Mouse (Mus musculus) lung, embryonic 14.5 days (tissue): ENCODE data around the gene Gm49384. TPM values are rescaled to one million over a fixed set of nuclear protein-coding genes. Genes with fewer than 3 reads are reported as not detected.

Experiments used
- ATAC-seq: fragments of 200-750 bp; cut with Nextera tagmentation; 2 replicates; pipeline ENCODE4 v1.8.0; 2017; ENCODE audit warnings: mild to moderate bottlenecking, moderate TSS enrichment, moderate library complexity; ENCODE audit not compliant: insufficient read depth
- DNase-seq: peaks from one replicate; pipeline ENCODE4 v3.0.0-alpha.2; 2015
- H3K27ac ChIP-seq: fragments of 300-500 bp; sonication (generic); 2 replicates; pipeline ENCODE4 v1.5.1; 2014; ENCODE audit warnings: low read depth, mild to moderate bottlenecking, moderate library complexity
- H3K27me3 ChIP-seq: fragments of 300-500 bp; sonication (generic); 2 replicates; pipeline ENCODE4 v1.6.1; 2014; ENCODE audit warnings: low read length, control low read depth; ENCODE audit not compliant: insufficient read depth
- H3K36me3 ChIP-seq: fragments of 300-500 bp; sonication (generic); 2 replicates; pipeline ENCODE4 v1.6.1; 2014; ENCODE audit warnings: control low read depth; ENCODE audit not compliant: insufficient read depth
- H3K4me1 ChIP-seq: fragments of 300-500 bp; sonication (generic); 2 replicates; pipeline ENCODE4 v1.6.1; 2014; ENCODE audit warnings: antibody characterized with exemption, control low read depth; ENCODE audit not compliant: insufficient read depth
- H3K4me2 ChIP-seq: fragments of 300-500 bp; sonication (generic); 2 replicates; pipeline ENCODE4 v1.6.1; 2014; ENCODE audit warnings: mild to moderate bottlenecking
- H3K4me3 ChIP-seq: fragments of 300-500 bp; sonication (generic); 2 replicates; pipeline ENCODE4 v1.5.1; 2014; ENCODE audit warnings: low read depth, low read length
- H3K9ac ChIP-seq: fragments of 300-500 bp; sonication (generic); 2 replicates; pipeline ENCODE4 v1.6.1; 2014
- H3K9me3 ChIP-seq: fragments of 300-500 bp; sonication (generic); 2 replicates; pipeline ENCODE4 v1.6.1; 2016; ENCODE audit warnings: low read depth, low read length, control low read depth
- CTCF ChIP-seq: IDR thresholded peaks from 2 replicates; pipeline ENCODE4 v1.5.1; 2016; ENCODE audit warnings: antibody characterized with exemption, low read depth
- WGBS: fragments of 180-500 bp; shearing (Covaris S2); extraction: QIAGEN DNeasy Blood & Tissue Kit; methylation state at CpG from one replicate; pipeline ENCODE4 v1.1.7; 2014; 5-methylcytosine and 5-hydroxymethylcytosine counted together
- polyA plus RNA-seq: library from polyadenylated mRNA; unstranded; fragments of >200 nt; fragmentation: Nextera tagmentation; extraction: Ambion mirVana; gene quantifications from 2 replicates; pipeline ENCODE4 v1.2.1, GENCODE M21; 2014

Gene Gm49384
- polyA plus RNA-seq, 1 experiment from 2014 or later = 28.7 TPM

DNA sequence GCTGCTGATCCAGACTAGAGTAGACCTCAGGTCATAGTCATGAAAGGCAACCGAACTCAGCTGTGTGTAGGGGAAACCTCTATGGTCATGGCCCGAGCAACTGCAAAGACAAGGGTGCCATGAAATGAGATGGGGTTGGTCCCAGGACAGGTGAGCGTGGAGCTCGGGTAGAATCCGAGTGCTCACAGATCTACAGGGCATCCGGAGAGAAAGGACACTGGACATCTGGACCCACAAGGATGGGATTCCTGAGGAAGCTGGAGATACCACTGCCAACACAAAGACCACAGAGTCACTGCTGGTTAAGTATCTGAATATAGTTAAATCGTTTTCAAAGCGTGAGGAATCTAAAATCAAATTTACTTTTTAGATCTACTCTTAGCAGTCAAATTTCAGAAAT lies 3.3 kb upstream of the Gm49384 start:
- DNase-seq (no peak), ATAC-seq (no peak)
- Histone ChIP-seq H3K4me1 (no peaks in the 10 kb centered on the region), H3K9me3 (no peaks in the 10 kb centered on the region), H3K9ac (no peak overlapping the region), H3K36me3 (peaks cover 74% of the 10 kb centered on the region), H3K27ac (no peak overlapping the region), H3K4me3 (no peak overlapping the region), H3K27me3 (no peaks in the 10 kb centered on the region), H3K4me2 (no peak overlapping the region)
- no peak for TF ChIP-seq CTCF
- WGBS = 93% methylated on average over 8 of the region's 8 CpGs

DNA sequence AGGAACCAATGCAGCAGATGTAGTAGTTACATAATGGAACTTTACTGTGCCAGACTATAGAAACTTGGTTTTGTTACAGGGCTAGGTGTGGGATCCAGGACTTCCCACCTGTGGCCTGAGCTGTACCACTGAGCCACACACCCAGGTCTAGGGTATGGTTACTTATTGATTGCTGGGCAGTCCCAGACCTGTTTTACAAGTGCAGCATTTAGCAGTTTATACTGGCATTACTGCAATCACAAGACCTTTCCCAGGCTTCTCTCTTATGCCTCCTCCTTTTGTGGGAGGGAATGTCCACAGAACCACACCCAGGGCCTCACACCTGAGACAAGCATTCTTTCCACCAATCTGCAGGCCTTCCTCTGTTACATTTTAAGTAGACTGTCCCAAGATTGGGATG lies 5.1 kb downstream of the Gm49384 start:
- Histone ChIP-seq H3K27ac (no peak overlapping the region), H3K36me3 (peaks cover 41% of the 10 kb centered on the region), H3K9me3 (no peaks in the 10 kb centered on the region), H3K4me2 (peak overlapping the region; percentile 98), H3K4me3 (peak overlapping the region; percentile 97), H3K4me1 (no peaks in the 10 kb centered on the region), H3K9ac (peak overlapping the region; percentile 20; the same call in 1 of the 2 replicates), H3K27me3 (no peaks in the 10 kb centered on the region)
- no peak for TF ChIP-seq CTCF
- ATAC-seq (no peak), DNase-seq (no peak)

DNA sequence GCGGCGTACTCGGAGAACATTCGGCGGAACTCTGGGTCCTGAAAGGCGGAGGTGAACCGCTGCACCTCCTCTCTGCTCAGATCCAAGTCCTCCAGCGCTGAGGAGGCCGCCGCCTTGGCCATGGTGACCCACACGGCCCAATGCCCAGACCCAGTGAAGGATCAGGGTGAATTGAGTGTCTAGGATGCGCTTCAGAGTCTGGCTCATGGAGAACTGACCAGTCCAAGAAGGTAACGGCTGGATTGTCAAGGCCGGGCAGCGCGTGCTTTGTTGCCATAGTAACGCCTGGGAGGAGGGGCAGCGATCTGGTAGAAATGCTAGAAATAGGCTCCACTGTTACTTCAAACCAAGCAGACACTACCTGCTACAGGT lies 5.9 kb downstream of the Gm49384 start, which contains the start of gene Dnaaf2:
Dnaaf2 (minus strand) TSS at position 266 of the 372 bp plus-strand sequence.
- WGBS = under 1% methylated on average over 18 of the region's 18 CpGs

DNA sequence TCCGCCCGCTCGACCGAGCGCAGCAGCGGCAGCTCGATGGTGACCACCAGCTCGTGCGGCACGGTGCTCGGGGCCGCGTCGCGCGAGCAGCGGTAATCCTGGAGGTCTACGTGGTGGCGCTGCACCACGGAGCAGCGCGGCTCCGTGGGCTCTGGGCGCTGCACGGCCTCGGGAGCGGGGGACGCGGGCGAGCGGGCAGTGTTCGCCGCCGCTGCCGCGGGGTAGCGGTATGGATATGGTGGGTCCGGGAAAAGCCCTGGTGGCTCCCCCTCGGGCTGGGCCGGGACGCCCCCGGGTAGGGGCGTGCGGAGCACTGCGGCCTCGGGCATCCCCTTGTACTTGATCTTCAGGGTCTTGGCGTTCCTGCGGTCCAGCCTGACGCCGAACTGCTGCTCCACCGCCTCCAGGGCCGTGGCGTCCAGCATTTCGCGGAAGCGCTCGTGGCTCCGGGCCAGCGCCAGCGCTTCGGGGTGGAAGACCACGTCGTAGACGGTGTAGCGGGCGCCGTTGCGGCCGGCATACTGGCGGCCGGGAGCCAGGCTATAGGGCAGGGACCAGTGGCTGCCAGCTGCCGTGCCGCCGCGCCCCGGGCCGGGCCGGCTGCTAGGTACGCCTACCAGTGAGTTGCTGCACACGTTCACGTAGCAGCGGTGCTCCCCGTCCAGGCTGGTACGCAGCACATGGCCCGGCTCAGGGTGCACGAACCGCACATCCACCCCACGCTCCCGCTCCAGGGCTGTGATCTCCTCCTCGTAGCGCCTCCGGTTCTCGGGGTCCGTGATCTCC lies 6.5 kb downstream of the Gm49384 start:
- no peaks in the 10 kb centered on the region for H3K4me1 ChIP-seq
- peak overlapping the region; percentile 97 for H3K4me3 ChIP-seq
- WGBS = under 1% methylated on average over 92 of the region's 94 CpGs
- DNase-seq = peak; percentile 74
- H3K36me3 ChIP-seq = peaks cover 32% of the 10 kb centered on the region
- peak overlapping the region; percentile 98 for H3K4me2 ChIP-seq
- no peaks in the 10 kb centered on the region for H3K27me3 ChIP-seq
- peak overlapping the region; percentile 91 for H3K27ac ChIP-seq
- no peak for TF ChIP-seq CTCF
- peak; percentile 78 for ATAC-seq
- no peaks in the 10 kb centered on the region for H3K9me3 ChIP-seq
- peak overlapping the region; percentile 81 for H3K9ac ChIP-seq

More for the DNA sequence above, 5.9 kb downstream of the Gm49384 start, which contains the start of gene Dnaaf2:
- DNase-seq (peak; percentile 88), ATAC-seq (peak; percentile 30)
- TF ChIP-seq CTCF = no peak
- Histone ChIP-seq H3K27me3 (no peaks in the 10 kb centered on the region), H3K36me3 (peaks cover 34% of the 10 kb centered on the region), H3K27ac (peak within 1 kb of the TSS; percentile 91), H3K9ac (peak within 1 kb of the TSS; percentile 81), H3K4me3 (peak within 1 kb of the TSS; percentile 97), H3K4me2 (peak within 1 kb of the TSS; percentile 98), H3K9me3 (no peaks in the 10 kb centered on the region), H3K4me1 (no peaks in the 10 kb centered on the region)

DNA sequence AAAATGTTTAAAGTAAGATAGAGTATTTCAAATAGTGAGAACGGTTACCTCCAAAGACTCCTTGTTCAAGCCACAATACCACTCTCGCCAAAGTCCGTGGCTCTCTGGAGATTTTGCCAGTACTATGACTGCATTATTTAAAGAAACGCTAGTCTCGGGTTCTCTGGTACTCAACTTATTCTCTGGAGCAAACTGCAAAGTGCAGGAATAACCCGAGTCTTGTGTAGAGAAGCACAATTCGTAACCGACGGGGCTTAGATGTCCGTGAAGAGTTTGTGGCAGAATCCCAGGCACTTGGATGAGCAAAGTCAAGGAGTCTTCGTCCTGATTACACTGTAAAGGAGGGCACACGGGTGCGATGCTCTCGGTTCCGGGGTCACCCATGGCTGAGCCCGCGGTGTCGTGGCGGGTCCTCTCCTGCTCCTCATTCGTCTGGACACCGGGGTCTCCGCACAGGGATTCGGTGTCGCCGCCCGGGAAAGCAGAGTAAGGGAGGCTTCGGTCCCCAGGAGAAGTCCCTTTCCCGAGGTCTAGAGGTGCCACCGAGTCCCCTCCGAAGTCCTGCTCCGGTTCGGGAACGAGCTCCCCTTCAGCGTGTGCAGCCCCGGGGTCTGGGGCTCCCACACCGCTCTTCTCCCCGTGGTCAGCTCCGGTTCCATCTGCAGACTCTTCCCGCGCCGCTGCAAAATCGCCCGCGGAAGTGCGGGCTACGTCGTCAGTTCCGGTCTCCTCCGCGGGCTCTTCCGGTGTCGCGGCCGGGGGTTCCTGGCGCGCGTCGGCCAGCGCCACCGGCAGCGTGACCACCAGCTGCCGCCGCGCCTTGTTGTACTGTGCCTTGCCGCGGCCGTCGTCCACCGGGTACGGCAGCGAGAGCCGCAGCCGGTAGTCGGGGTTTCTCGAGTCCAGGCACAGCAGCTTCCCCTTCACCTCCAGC lies 7.4 kb downstream of the Gm49384 start, which contains the start of gene Gm49383:
Gm49383 (minus strand) TSS at position 661 of the 934 bp plus-strand sequence.
- WGBS = under 1% methylated on average over 75 of the region's 75 CpGs
- peak within 1 kb of the TSS; percentile 91 for H3K27ac ChIP-seq
- DNase-seq (peak; percentile 92), ATAC-seq (peak; percentile 76)
- H3K4me1 ChIP-seq = no peaks in the 10 kb centered on the region
- TF ChIP-seq CTCF = no peak
- H3K9ac ChIP-seq = peak within 1 kb of the TSS; percentile 81
- H3K4me3 ChIP-seq = peak within 1 kb of the TSS; percentile 97
- peaks cover 30% of the 10 kb centered on the region for H3K36me3 ChIP-seq
- peak within 1 kb of the TSS; percentile 98 for H3K4me2 ChIP-seq
- no peaks in the 10 kb centered on the region for H3K9me3 ChIP-seq
- H3K27me3 ChIP-seq = no peaks in the 10 kb centered on the region

DNA sequence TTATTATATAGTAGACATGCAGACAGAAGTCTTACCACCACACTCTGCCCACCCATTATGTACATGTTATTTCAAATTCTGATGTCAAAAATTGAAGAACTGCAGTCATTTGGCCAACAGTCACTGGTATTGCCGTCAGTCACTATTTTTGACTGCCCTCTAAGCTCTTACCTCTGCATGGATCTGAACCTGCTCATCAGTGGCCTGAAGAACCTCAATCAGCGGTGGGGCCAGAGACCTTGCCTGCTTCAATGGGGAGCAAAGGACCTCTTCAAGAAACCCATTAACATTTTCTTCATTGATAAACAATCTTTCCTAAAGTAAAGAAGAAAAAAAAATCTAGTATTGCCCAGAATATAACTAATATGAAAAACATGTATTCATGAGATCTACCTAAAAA lies 11.4 kb downstream of the Gm49384 start:
- Histone ChIP-seq H3K4me2 (no peak overlapping the region), H3K4me1 (no peaks in the 10 kb centered on the region), H3K27ac (no peak overlapping the region), H3K4me3 (no peak overlapping the region), H3K9me3 (no peaks in the 10 kb centered on the region), H3K9ac (no peak overlapping the region), H3K27me3 (no peaks in the 10 kb centered on the region), H3K36me3 (peaks cover 40% of the 10 kb centered on the region)
- DNase-seq (no peak), ATAC-seq (no peak)
- WGBS = 90% methylated on average over 2 of the region's 2 CpGs
- no peak for TF ChIP-seq CTCF
